Mouse (Mus musculus) forebrain, embryonic 12.5 days (tissue): ENCODE results near the gene Phospho1. TPM values are rescaled to one million over a fixed set of nuclear protein-coding genes. Genes with fewer than 3 reads are reported as not detected.

Experiments
- polyA plus RNA-seq: library from polyadenylated mRNA; unstranded; fragments of >200 nt; fragmentation: Nextera tagmentation; extraction: Ambion mirVana; gene quantifications from 2 replicates; pipeline ENCODE4 v1.2.1, GENCODE M21; 2016

Phospho1 gene
- polyA plus RNA-seq, 1 experiment from 2014 or later, result not detected

Other genes starting within 250 kb of the Phospho1 start
- 10.5 and 10.9 TPM in 2 replicates for gene Ngfr, start 236.8 kb upstream of the Phospho1 start, polyA plus RNA-seq
- 169 and 182 TPM in 2 replicates for gene Phb, start 157.5 kb upstream of the Phospho1 start, polyA plus RNA-seq
- 27.6 and 30.0 TPM in 2 replicates for gene Zfp652, start 111.8 kb upstream of the Phospho1 start, polyA plus RNA-seq
- gene B130006D01Rik, start 100.9 kb upstream of the Phospho1 start, polyA plus RNA-seq, result 1.4 and 2.3 TPM in 2 replicates
- 3.2 and 3.7 TPM in 2 replicates for gene Gngt2, start 12.7 kb downstream of the Phospho1 start, polyA plus RNA-seq
- gene Abi3, start 18.0 kb downstream of the Phospho1 start, polyA plus RNA-seq, result 2.4 TPM in 2 replicates
- not detected in 2 replicates for gene B4galnt2, start 90.4 kb downstream of the Phospho1 start, polyA plus RNA-seq
- 97.9 and 103 TPM in 2 replicates for gene Igf2bp1, start 181.4 kb downstream of the Phospho1 start, polyA plus RNA-seq
- not detected in 2 replicates for gene Gip, start 200.0 kb downstream of the Phospho1 start, polyA plus RNA-seq
- 107 and 109 TPM in 2 replicates for gene Snf8, start 210.4 kb downstream of the Phospho1 start, polyA plus RNA-seq
- 30.4 and 33.8 TPM in 2 replicates for gene Ube2z, start 240.9 kb downstream of the Phospho1 start, polyA plus RNA-seq